Mouse (Mus musculus): Measurements from ENCODE around the gene Gm6880. TPM values are rescaled to one million over a fixed set of nuclear protein-coding genes. Genes with fewer than 3 reads are reported as not detected.
"Not testable (repeated sequence)": the region's sequence is repeated elsewhere in the genome, so short reads cannot be mapped to it uniquely, and the experiment has no call there.

Gm6880 gene
- polyA plus RNA-seq (2012; rRNA removed) = 0.18 TPM in 1 of 2 replicates, not detected in the other

GRCm38 (mm10) chrX:74481349-74481885 lies at the start of gene Gm6880:
Gm6880 (minus strand) TSS chrX:74481399.
- not testable (repeated sequence) for DNase-seq (ENCODE audit: low read depth)

- peak; percentile 3 for DNase-seq (ENCODE audit: low read depth)
Observed at GRCm38 (mm10) chrX:74517461-74517860, 36.3 kb upstream of the Gm6880 start.

- DNase-seq (ENCODE audit: low read depth) = peak; percentile 24
- TF ChIP-seq POLR2A (IDR thresholded peaks at IDR 0.05; ENCODE audit: borderline replicate concordance, extremely low read depth, insufficient read depth, insufficient read length, poor library complexity, severe bottlenecking) = no peak
- TF ChIP-seq CTCF (IDR thresholded peaks at IDR 0.05; ENCODE audit: borderline replicate concordance, extremely low read depth, insufficient read depth, insufficient read length) = no peak
Observed at GRCm38 (mm10) chrX:74497131-74497530, 15.9 kb upstream of the Gm6880 start.

- peak; percentile 71 for DNase-seq (ENCODE audit: low read depth)
- no peak for TF ChIP-seq POLR2A (IDR thresholded peaks at IDR 0.05; ENCODE audit: borderline replicate concordance, extremely low read depth, insufficient read depth, insufficient read length, poor library complexity, severe bottlenecking)
- TF ChIP-seq CTCF (IDR thresholded peaks at IDR 0.05; ENCODE audit: borderline replicate concordance, extremely low read depth, insufficient read depth, insufficient read length) = peak; percentile 7; the same call in 1 of the 2 replicates
Observed at GRCm38 (mm10) chrX:74452773-74453172, 28.4 kb downstream of the Gm6880 start.

GRCm38 (mm10) chrX:74451157-74451912 lies 29.9 kb downstream of the Gm6880 start:
- TF ChIP-seq POLR2A (IDR thresholded peaks at IDR 0.05; ENCODE audit: borderline replicate concordance, extremely low read depth, insufficient read depth, insufficient read length, poor library complexity, severe bottlenecking) = no peak
- TF ChIP-seq CTCF (IDR thresholded peaks at IDR 0.05; ENCODE audit: borderline replicate concordance, extremely low read depth, insufficient read depth, insufficient read length) = no peak
- no peak for DNase-seq (ENCODE audit: low read depth)

Other genes with a start within 250 kb of the Gm6880 start
- gene Flna, start 231.6 kb downstream of the Gm6880 start, polyA plus RNA-seq (2012; rRNA removed) = 372 and 441 TPM in 2 replicates
- gene Emd, start 226.7 kb downstream of the Gm6880 start, polyA plus RNA-seq (2012; rRNA removed) = 84.6 and 102 TPM in 2 replicates
- 1,601 and 1,926 TPM in 2 replicates for gene Rpl10, start 210.6 kb downstream of the Gm6880 start, polyA plus RNA-seq (2012; rRNA removed)
- gene Taz, start 199.5 kb downstream of the Gm6880 start, polyA plus RNA-seq (2012; rRNA removed) = 76.5 and 110 TPM in 2 replicates
- gene Dnase1l1, start 199.1 kb downstream of the Gm6880 start, polyA plus RNA-seq (2012; rRNA removed) = 3.0 and 4.0 TPM in 2 replicates
- 313 and 338 TPM in 2 replicates for gene Atp6ap1, start 184.3 kb downstream of the Gm6880 start, polyA plus RNA-seq (2012; rRNA removed)
- gene Gdi1, start 176.4 kb downstream of the Gm6880 start, polyA plus RNA-seq (2012; rRNA removed) = 1,152 and 1,204 TPM in 2 replicates
- 32.0 and 41.0 TPM in 2 replicates for gene Fam50a, start 168.4 kb downstream of the Gm6880 start, polyA plus RNA-seq (2012; rRNA removed)
- gene Plxna3, start 152.3 kb downstream of the Gm6880 start, polyA plus RNA-seq (2012; rRNA removed) = 297 and 349 TPM in 2 replicates
- gene Lage3, start 127.8 kb downstream of the Gm6880 start, polyA plus RNA-seq (2012; rRNA removed) = 63.0 and 107 TPM in 2 replicates
- 52.8 and 63.4 TPM in 2 replicates for gene Ubl4a, start 108.2 kb downstream of the Gm6880 start, polyA plus RNA-seq (2012; rRNA removed)
- gene Slc10a3, start 108.0 kb downstream of the Gm6880 start, polyA plus RNA-seq (2012; rRNA removed) = 6.1 and 7.7 TPM in 2 replicates
- gene Fam3a, start 88.1 kb downstream of the Gm6880 start, polyA plus RNA-seq (2012; rRNA removed) = 35.3 and 47.8 TPM in 2 replicates
- 15.1 and 16.0 TPM in 2 replicates for gene Ikbkg, start 88.1 kb downstream of the Gm6880 start, polyA plus RNA-seq (2012; rRNA removed)
- 50.5 and 53.4 TPM in 2 replicates for gene G6pdx, start 52.2 kb downstream of the Gm6880 start, polyA plus RNA-seq (2012; rRNA removed)
- not detected in 2 replicates for gene Olfr1326-ps1, start 93.5 kb upstream of the Gm6880 start, polyA plus RNA-seq (2012; rRNA removed)
- not detected in 2 replicates for gene Olfr1325, start 111.3 kb upstream of the Gm6880 start, polyA plus RNA-seq (2012; rRNA removed)
- 0.06 and 0.21 TPM in 2 replicates for gene Gm5640, start 164.2 kb upstream of the Gm6880 start, polyA plus RNA-seq (2012; rRNA removed)